Mouse (Mus musculus) MEL (cell line): ENCODE results near the gene Dcp1a. TPM values are rescaled to one million over a fixed set of nuclear protein-coding genes. Genes with fewer than 3 reads are reported as not detected.

Source experiments
- DNase-seq: peaks from one replicate; pipeline ENCODE4 v3.0.0; 2011; ENCODE audit warnings: low read depth, low spot score
- H3K27ac ChIP-seq: 2 replicates; pipeline ENCODE4 v1.5.1; 2012; ENCODE audit warnings: low read depth, mild to moderate bottlenecking, control low read depth, low read length, moderate library complexity; ENCODE audit not compliant: control insufficient read depth
- H3K27me3 ChIP-seq, 2 experiments: fragments of 150-350 bp in 1 of 2; sonication (generic) in 1 of 2; 2 replicates each; pipeline ENCODE4 v1.6.1; 2012; ENCODE audit warnings: low read length in 2 of 2, mild to moderate bottlenecking in 2 of 2, improper control_type of control experiment in 1 of 2, moderate library complexity in 1 of 2; ENCODE audit not compliant: insufficient read depth in 2 of 2, control insufficient read depth in 1 of 2
- H3K36me3 ChIP-seq, 2 experiments: 2 replicates each; pipeline ENCODE4 v1.6.1; 2012 to 2014; ENCODE audit warnings: low read length in 2 of 2, improper control_type of control experiment in 1 of 2, inconsistent platforms in 1 of 2, mild to moderate bottlenecking in 1 of 2; ENCODE audit not compliant: insufficient read depth in 2 of 2, control insufficient read depth in 1 of 2
- H3K4me1 ChIP-seq, 2 experiments: fragments of 150-350 bp in 1 of 2; sonication (generic) in 1 of 2; 2 replicates each; pipeline ENCODE4 v1.6.1; 2012; ENCODE audit warnings: low read length in 2 of 2, improper control_type of control experiment in 1 of 2, mild to moderate bottlenecking in 1 of 2; ENCODE audit not compliant: insufficient read depth in 2 of 2, control insufficient read depth in 1 of 2
- H3K4me3 ChIP-seq, 2 experiments: fragments of 150-350 bp in 1 of 2; sonication (generic) in 1 of 2; 2 replicates each; pipeline ENCODE4 v1.5.1; 2012; ENCODE audit warnings: low read depth in 2 of 2, low read length in 2 of 2, mild to moderate bottlenecking in 2 of 2, moderate library complexity in 2 of 2, control low read depth in 1 of 2, improper control_type of control experiment in 1 of 2; ENCODE audit not compliant: control insufficient read depth in 1 of 2, insufficient read depth in 1 of 2
- H3K79me2 ChIP-seq: 2 replicates; pipeline ENCODE4 v1.6.1; 2012; ENCODE audit warnings: mild to moderate bottlenecking, low read length, moderate library complexity; ENCODE audit not compliant: control insufficient read depth, poor library complexity, insufficient read depth
- H3K9ac ChIP-seq: 2 replicates; pipeline ENCODE4 v1.6.1; 2012; ENCODE audit warnings: low read depth, mild to moderate bottlenecking, control low read depth, low read length, moderate library complexity; ENCODE audit not compliant: control insufficient read depth, poor library complexity, severe bottlenecking
- H3K9me3 ChIP-seq: fragments of 150-350 bp; sonication (generic); replicated peaks from 2 replicates; pipeline ENCODE4 v1.6.1; 2012; ENCODE audit warnings: mild to moderate bottlenecking, low read length, improper control_type of control experiment, moderate library complexity; ENCODE audit not compliant: insufficient read depth
- CHD1 ChIP-seq: IDR thresholded peaks from 2 replicates; pipeline ENCODE4 v1.6.1; 2012; ENCODE audit warnings: low read depth, mild to moderate bottlenecking, inconsistent platforms, low read length, improper control_type of control experiment
- CHD2 ChIP-seq: IDR thresholded peaks from 2 replicates; pipeline ENCODE4 v1.6.1; 2011; ENCODE audit warnings: low read length, improper control_type of control experiment
- E2F4 ChIP-seq: IDR thresholded peaks from 2 replicates; pipeline ENCODE4 v1.6.1; 2011; ENCODE audit warnings: low read depth, low read length, improper control_type of control experiment, borderline replicate concordance
- ELF1 ChIP-seq: IDR thresholded peaks from 2 replicates; pipeline ENCODE4 v1.6.1; 2014; ENCODE audit warnings: low read depth, mild to moderate bottlenecking, inconsistent platforms, low read length, improper control_type of control experiment, moderate library complexity
- EP300 ChIP-seq, 2 experiments: IDR thresholded peaks; 2 replicates each; pipeline ENCODE4 v1.6.1; 2011; ENCODE audit warnings: improper control_type of control experiment in 2 of 2, low read length in 2 of 2, low read depth in 1 of 2, mild to moderate bottlenecking in 1 of 2
- ETS1 ChIP-seq: IDR thresholded peaks from 2 replicates; pipeline ENCODE4 v1.6.1; 2012; ENCODE audit warnings: low read depth, mild to moderate bottlenecking, inconsistent platforms, low read length, improper control_type of control experiment, moderate library complexity
- GABPA ChIP-seq: IDR thresholded peaks from 2 replicates; pipeline ENCODE4 v1.6.1; 2012; ENCODE audit warnings: low read depth, mild to moderate bottlenecking, inconsistent platforms, low read length, improper control_type of control experiment, moderate library complexity
- GATA1 ChIP-seq: IDR thresholded peaks from 2 replicates; pipeline ENCODE4 v1.6.1; 2011; ENCODE audit warnings: low read depth, low read length, improper control_type of control experiment
- HCFC1 ChIP-seq: IDR thresholded peaks from 2 replicates; pipeline ENCODE4 v1.6.1; 2012; ENCODE audit warnings: low read depth, mild to moderate bottlenecking, inconsistent platforms, low read length, improper control_type of control experiment, moderate library complexity
- JUND ChIP-seq: IDR thresholded peaks from 2 replicates; pipeline ENCODE4 v1.6.1; 2011; ENCODE audit warnings: low read depth, mild to moderate bottlenecking, improper control_type of control experiment, low read length
- MAZ ChIP-seq: IDR thresholded peaks from 2 replicates; pipeline ENCODE4 v1.6.1; 2012; ENCODE audit warnings: low read depth, mild to moderate bottlenecking, inconsistent platforms, low read length, improper control_type of control experiment
- MEF2A ChIP-seq: IDR thresholded peaks from 2 replicates; pipeline ENCODE4 v1.6.1; 2014; ENCODE audit warnings: low read depth, mild to moderate bottlenecking, inconsistent platforms, low read length, improper control_type of control experiment; ENCODE audit not compliant: poor library complexity, insufficient replicate concordance, severe bottlenecking; ENCODE audit errors: extremely low read depth
- MXI1 ChIP-seq: IDR thresholded peaks from 2 replicates; pipeline ENCODE4 v1.6.1; 2011; ENCODE audit warnings: mild to moderate bottlenecking, low read depth, low read length, improper control_type of control experiment
- MYB ChIP-seq: IDR thresholded peaks from 2 replicates; pipeline ENCODE4 v1.6.1; 2011; ENCODE audit warnings: mild to moderate bottlenecking, low read depth, low read length, improper control_type of control experiment
- MYC ChIP-seq: IDR thresholded peaks from 2 replicates; pipeline ENCODE4 v1.6.1; 2011; ENCODE audit warnings: low read depth, mild to moderate bottlenecking, low read length, improper control_type of control experiment, moderate library complexity
- NELFE ChIP-seq: IDR thresholded peaks from 2 replicates; pipeline ENCODE4 v1.6.1; 2011; ENCODE audit warnings: low read depth, low read length, improper control_type of control experiment
- NRF1 ChIP-seq: IDR thresholded peaks from 2 replicates; pipeline ENCODE4 v1.6.1; 2014; ENCODE audit warnings: low read depth, mild to moderate bottlenecking, inconsistent platforms, low read length, improper control_type of control experiment, moderate library complexity; ENCODE audit not compliant: poor library complexity, insufficient read depth, severe bottlenecking
- POLR2A ChIP-seq, 2 experiments: IDR thresholded peaks; 2 replicates each; pipeline ENCODE4 v1.6.1; 2011 to 2012; ENCODE audit warnings: low read length in 2 of 2, mild to moderate bottlenecking in 2 of 2, control low read depth in 1 of 2, improper control_type of control experiment in 1 of 2, low read depth in 1 of 2, moderate library complexity in 1 of 2; ENCODE audit not compliant: control insufficient read depth in 1 of 2, insufficient read depth in 1 of 2, poor library complexity in 1 of 2
- POLR2AphosphoS5 ChIP-seq: IDR thresholded peaks from 2 replicates; pipeline ENCODE4 v1.6.1; 2012; ENCODE audit warnings: low read depth, borderline replicate concordance, mild to moderate bottlenecking, inconsistent platforms, low read length, moderate library complexity, mixed read lengths
- RAD21 ChIP-seq: IDR thresholded peaks from 2 replicates; pipeline ENCODE4 v1.6.1; 2011; ENCODE audit warnings: mild to moderate bottlenecking, low read depth, low read length, improper control_type of control experiment
- SIN3A ChIP-seq: IDR thresholded peaks from 2 replicates; pipeline ENCODE4 v1.6.1; 2012; ENCODE audit warnings: low read length, improper control_type of control experiment, inconsistent platforms
- UBTF ChIP-seq: IDR thresholded peaks from 2 replicates; pipeline ENCODE4 v1.6.1; 2012; ENCODE audit warnings: low read depth, mild to moderate bottlenecking, inconsistent platforms, low read length, improper control_type of control experiment, moderate library complexity, borderline replicate concordance; ENCODE audit not compliant: insufficient read depth
- USF1 ChIP-seq: IDR thresholded peaks from 2 replicates; pipeline ENCODE4 v1.6.1; 2014; ENCODE audit warnings: low read depth, mild to moderate bottlenecking, inconsistent platforms, low read length, improper control_type of control experiment, moderate library complexity
- USF2 ChIP-seq, 2 experiments: IDR thresholded peaks; 2 replicates each; pipeline ENCODE4 v1.6.1; 2011 to 2012; ENCODE audit warnings: improper control_type of control experiment in 2 of 2, low read length in 2 of 2, borderline replicate concordance in 1 of 2, inconsistent platforms in 1 of 2, low read depth in 1 of 2, mild to moderate bottlenecking in 1 of 2; ENCODE audit not compliant: insufficient read depth in 1 of 2
- ZMIZ1 ChIP-seq: IDR thresholded peaks from 2 replicates; pipeline ENCODE4 v1.6.1; 2012; ENCODE audit warnings: low read depth, mild to moderate bottlenecking, inconsistent platforms, low read length, improper control_type of control experiment, moderate library complexity
- ZNF384 ChIP-seq: IDR thresholded peaks from 2 replicates; pipeline ENCODE4 v1.6.1; 2012; ENCODE audit warnings: low read depth, mild to moderate bottlenecking, inconsistent platforms, low read length, improper control_type of control experiment
- polyA plus RNA-seq, 2 experiments: library from polyadenylated mRNA; stranded (reverse) in 1 of 2; unstranded in 1 of 2; fragments of >175 nt in 1 of 2; fragments of >200 nt in 1 of 2; gene quantifications; 2 replicates each; pipeline versions ENCODE4 v1.2.1 to v1.2.4; 2012; ENCODE audit warnings: low replicate concordance in 2 of 2, low read depth in 1 of 2; ENCODE audit not compliant: insufficient read length in 2 of 2, insufficient read depth in 1 of 2, missing spikeins in 1 of 2
- total RNA-seq: library from RNA; depleted of rRNA; stranded (reverse); fragments of 300-350 nt; gene quantifications from 2 replicates; pipeline ENCODE4 v1.2.3, GENCODE M21; 2012

The Dcp1a gene
- total and polyA plus RNA-seq, 3 experiments: 21.4 to 31.4 TPM; not detected in 1

GRCm38 (mm10) chr14:30531896-30532295 is 52.6 kb downstream of the Dcp1a start:
- H3K9me3 ChIP-seq: no peaks in the 10 kb centered on the region
- no peaks in the 10 kb centered on the region for H3K79me2 ChIP-seq
- H3K27me3 ChIP-seq: no peaks in the 10 kb centered on the region
- no peak for TF ChIP-seq USF2 (IDR thresholded peaks at IDR 0.05; ENCODE audit: borderline replicate concordance in 1 of 2, insufficient read depth in 1 of 2, low read depth in 1 of 2, low read length in 2 of 2)
- TF ChIP-seq ZNF384: no peak
- no peak for TF ChIP-seq E2F4
- no peak for TF ChIP-seq NELFE
- TF ChIP-seq GABPA: no peak
- TF ChIP-seq NRF1: no peak
- TF ChIP-seq UBTF: no peak
- TF ChIP-seq MXI1: no peak
- no peak for TF ChIP-seq ZMIZ1
- no peak for TF ChIP-seq USF1
- TF ChIP-seq CHD2: no peak
- TF ChIP-seq CHD1: no peak
- TF ChIP-seq MAZ: no peak
- no peak for DNase-seq
- no peak overlapping the region for H3K27ac ChIP-seq
- H3K36me3 ChIP-seq: no peaks in the 10 kb centered on the region
- no peaks in the 10 kb centered on the region for H3K4me1 ChIP-seq
- no peak overlapping the region for H3K4me3 ChIP-seq
- H3K9ac ChIP-seq: no peak overlapping the region

DNA sequence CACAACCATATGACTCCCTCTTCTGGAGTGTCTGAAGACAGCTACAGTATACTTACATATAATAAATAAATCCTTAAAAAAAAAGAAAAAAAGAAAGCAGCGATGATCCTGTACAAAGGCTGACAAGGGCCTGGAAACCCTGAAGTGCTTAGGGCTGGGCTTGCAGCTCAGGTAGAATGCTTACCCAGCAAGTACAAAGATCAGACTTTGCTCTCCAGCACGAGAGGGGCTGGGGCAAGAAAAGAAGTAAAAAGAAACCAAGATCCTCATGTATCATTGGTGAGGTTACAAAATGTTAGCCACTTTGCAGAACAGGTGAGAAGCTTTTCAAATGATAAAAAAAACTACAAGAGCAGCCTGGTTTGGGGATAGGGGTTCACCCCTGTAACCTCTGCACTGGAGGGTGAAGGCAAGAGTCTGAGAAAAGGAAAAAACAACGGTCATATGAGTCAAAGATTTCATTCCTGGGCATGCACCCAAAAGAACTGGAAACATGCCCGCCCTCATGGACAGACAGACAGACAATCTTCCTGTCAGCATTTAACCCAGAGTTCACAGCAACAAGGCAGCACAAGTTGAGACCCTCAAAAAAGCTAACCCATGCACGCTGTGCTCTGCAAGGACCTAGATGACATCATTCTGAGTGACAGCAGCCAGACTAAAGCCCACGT is 54.6 kb downstream of the Dcp1a start:
- Histone ChIP-seq H3K9ac (no peak overlapping the region), H3K4me3 (no peak overlapping the region), H3K9me3 (no peaks in the 10 kb centered on the region), H3K79me2 (no peaks in the 10 kb centered on the region), H3K27me3 (no peaks in the 10 kb centered on the region), H3K36me3 (no peaks in the 10 kb centered on the region), H3K4me1 (no peaks in the 10 kb centered on the region), H3K27ac (no peak overlapping the region)
- TF ChIP-seq RAD21 (no peak), EP300 (IDR thresholded peaks at IDR 0.05; ENCODE audit: low read depth in 1 of 2, low read length in 2 of 2) (no peak), CHD2 (no peak), MYB (no peak), POLR2A (IDR thresholded peaks at IDR 0.05; ENCODE audit: control insufficient read depth in 1 of 2, insufficient read depth in 1 of 2, low read depth in 1 of 2, low read length in 2 of 2, poor library complexity in 1 of 2) (no peak), MEF2A (no peak), GABPA (no peak), HCFC1 (no peak), JUND (no peak), ELF1 (no peak), POLR2AphosphoS5 (no peak), MAZ (no peak), ETS1 (no peak), UBTF (no peak), GATA1 (no peak), MYC (no peak), NELFE (no peak), SIN3A (no peak)
- DNase-seq: no peak
